In genomic region chr1:175552474-175552873, GRCm38 (mm10) we compare ENCODE assay signal across 31 mouse cellular contexts.
"Had no signal": no experiment of that assay in that cellular context is flagged by ENCODE, and none has a peak within 500 bp of the region (broad histone marks: within the 10 kb centered on the region; RNA-seq: fewer than 3 reads in every experiment).

No protein-coding gene starts in this region.

- H3K4me1 ChIP-seq: limb, embryonic 10.5 days; limb, embryonic 12.5 days; limb, embryonic 13.5 days; limb, embryonic 15.5 days; liver, embryonic 12.5 days; liver, embryonic 13.5 days; liver, embryonic 15.5 days; lung, embryonic 15.5 days; megakaryocyte, embryonic 14.5 days; midbrain, embryonic 10.5 days; midbrain, embryonic 12.5 days; midbrain, embryonic 13.5 days; midbrain, embryonic 15.5 days had no signal

- ATAC-seq: liver, embryonic 12.5 days; liver, postnatal 0 days; lung, postnatal 0 days; midbrain, embryonic 13.5 days; midbrain, embryonic 15.5 days; midbrain, embryonic 16.5 days had no signal

- H3K9ac ChIP-seq: limb, embryonic 12.5 days; limb, embryonic 13.5 days; limb, embryonic 15.5 days; liver, embryonic 12.5 days; liver, embryonic 13.5 days; liver, embryonic 14.5 days; liver, embryonic 15.5 days; liver, postnatal 0 days; lung, embryonic 14.5 days; lung, embryonic 15.5 days; midbrain, embryonic 12.5 days; midbrain, embryonic 13.5 days; midbrain, embryonic 15.5 days had no signal

- H3K9me3 ChIP-seq: limb, embryonic 10.5 days; limb, embryonic 12.5 days; limb, embryonic 13.5 days; limb, embryonic 15.5 days; liver, embryonic 12.5 days; liver, embryonic 13.5 days; liver, embryonic 15.5 days; lung, embryonic 15.5 days; midbrain, embryonic 10.5 days; midbrain, embryonic 12.5 days; midbrain, embryonic 13.5 days; midbrain, embryonic 15.5 days had no signal

- H3K27ac ChIP-seq: left cerebral cortex, adult 2 months; limb, embryonic 10.5 days; limb, embryonic 12.5 days; limb, embryonic 13.5 days; limb, embryonic 15.5 days; liver, embryonic 12.5 days; liver, embryonic 13.5 days; liver, embryonic 14.5 days; liver, embryonic 15.5 days; lung, embryonic 15.5 days; macrophage; midbrain, embryonic 10.5 days; midbrain, embryonic 12.5 days; midbrain, embryonic 13.5 days; midbrain, embryonic 15.5 days had no signal

- H3K27me3 ChIP-seq: limb, embryonic 12.5 days; limb, embryonic 13.5 days; limb, embryonic 15.5 days; liver, embryonic 12.5 days; liver, embryonic 13.5 days; liver, embryonic 15.5 days; lung, embryonic 15.5 days; megakaryocyte, embryonic 14.5 days; midbrain, embryonic 12.5 days; midbrain, embryonic 13.5 days; midbrain, embryonic 15.5 days had no signal

- H3K4me3 ChIP-seq: left cerebral cortex, adult 2 months; limb, embryonic 10.5 days; limb, embryonic 12.5 days; limb, embryonic 13.5 days; limb, embryonic 15.5 days; liver, embryonic 12.5 days; liver, embryonic 13.5 days; liver, embryonic 15.5 days; lung, embryonic 15.5 days; megakaryocyte, embryonic 14.5 days; midbrain, embryonic 10.5 days; midbrain, embryonic 12.5 days; midbrain, embryonic 13.5 days; midbrain, embryonic 15.5 days; myocyte had no signal

- DNase-seq: left cerebral cortex, postnatal 4 days; liver; liver, embryonic 13.5 days; liver, postnatal 0 days; lung, adult 18-20 months; lung, adult 2 months; lung, embryonic 14.5 days; lung, postnatal 10 days; lung, postnatal 36 days; lung, postnatal 4 days; midbrain, embryonic 14.5 days had no signal

- H3K4me2 ChIP-seq: limb, embryonic 12.5 days; limb, embryonic 13.5 days; limb, embryonic 15.5 days; liver, embryonic 11.5 days; liver, embryonic 12.5 days; liver, embryonic 13.5 days; liver, embryonic 15.5 days; lung, embryonic 14.5 days; lung, embryonic 15.5 days; midbrain, embryonic 11.5 days; midbrain, embryonic 12.5 days; midbrain, embryonic 13.5 days; midbrain, embryonic 15.5 days had no signal

- H3K36me3 ChIP-seq: limb, embryonic 10.5 days; limb, embryonic 12.5 days; limb, embryonic 13.5 days; limb, embryonic 15.5 days; liver, embryonic 12.5 days; liver, embryonic 13.5 days; liver, embryonic 15.5 days; lung, embryonic 15.5 days; midbrain, embryonic 10.5 days; midbrain, embryonic 12.5 days; midbrain, embryonic 13.5 days; midbrain, embryonic 15.5 days had no signal
